Mouse (Mus musculus): Measurements from ENCODE around the gene Usp30.

Gene Usp30

GRCm38 (mm10) chr5:114063958-114064357, 1.3 kb upstream of the Usp30 start:
- no peak for DNase-seq (ENCODE audit: extremely low read depth, insufficient read length, low spot score)

- no peak for DNase-seq (ENCODE audit: extremely low read depth, insufficient read length, low spot score)
Observed at GRCm38 (mm10) chr5:114066601-114067000, 1.3 kb downstream of the Usp30 start.

- no peak for DNase-seq (ENCODE audit: extremely low read depth, insufficient read length, low spot score)
Observed at GRCm38 (mm10) chr5:114067543-114067942, 2.3 kb downstream of the Usp30 start.

- DNase-seq (ENCODE audit: extremely low read depth, insufficient read length, low spot score) = no peak
Observed at GRCm38 (mm10) chr5:114067982-114068381, 2.7 kb downstream of the Usp30 start.

GRCm38 (mm10) chr5:114070858-114071257, 5.6 kb downstream of the Usp30 start:
- DNase-seq (ENCODE audit: extremely low read depth, insufficient read length, low spot score) = no peak

- DNase-seq (ENCODE audit: extremely low read depth, insufficient read length, low spot score) = no peak
Observed at GRCm38 (mm10) chr5:114072262-114072661, 7.0 kb downstream of the Usp30 start.

- DNase-seq (ENCODE audit: extremely low read depth, insufficient read length, low spot score) = no peak
Observed at GRCm38 (mm10) chr5:114077009-114077408, 11.7 kb downstream of the Usp30 start.

- DNase-seq (ENCODE audit: extremely low read depth, insufficient read length, low spot score) = no peak
Observed at GRCm38 (mm10) chr5:114085501-114085900, 20.2 kb downstream of the Usp30 start.

- DNase-seq (ENCODE audit: extremely low read depth, insufficient read length, low spot score) = no peak
Observed at GRCm38 (mm10) chr5:114087875-114088480, 22.7 kb downstream of the Usp30 start.

GRCm38 (mm10) chr5:114090421-114091013, 25.3 kb downstream of the Usp30 start:
- no peak for DNase-seq (ENCODE audit: extremely low read depth, insufficient read length, low spot score)

GRCm38 (mm10) chr5:114091057-114091807, 26.0 kb downstream of the Usp30 start, which contains the start of gene Svop:
Gene Svop (minus strand): TSS chr5:114091570.
- peak; percentile 21 for DNase-seq (ENCODE audit: extremely low read depth, insufficient read length, low spot score)

GRCm38 (mm10) chr5:114099709-114100389, 34.6 kb downstream of the Usp30 start:
- DNase-seq (ENCODE audit: extremely low read depth, insufficient read length, low spot score) = peak; percentile 86

GRCm38 (mm10) chr5:114100390-114101099, 35.3 kb downstream of the Usp30 start:
- DNase-seq (ENCODE audit: extremely low read depth, insufficient read length, low spot score) = no peak

- DNase-seq (ENCODE audit: extremely low read depth, insufficient read length, low spot score) = no peak
Observed at GRCm38 (mm10) chr5:114101873-114102272, 36.6 kb downstream of the Usp30 start.

GRCm38 (mm10) chr5:114102807-114103206, 37.5 kb downstream of the Usp30 start:
- no peak for DNase-seq (ENCODE audit: extremely low read depth, insufficient read length, low spot score)

GRCm38 (mm10) chr5:114106391-114106935, 41.2 kb downstream of the Usp30 start:
- DNase-seq (ENCODE audit: extremely low read depth, insufficient read length, low spot score) = no peak

- DNase-seq (ENCODE audit: extremely low read depth, insufficient read length, low spot score) = no peak
Observed at GRCm38 (mm10) chr5:114113334-114113733, 48.1 kb downstream of the Usp30 start.

- DNase-seq (ENCODE audit: extremely low read depth, insufficient read length, low spot score) = no peak
Observed at GRCm38 (mm10) chr5:114115030-114115429, 49.8 kb downstream of the Usp30 start.

- no peak for DNase-seq (ENCODE audit: extremely low read depth, insufficient read length, low spot score)
Observed at GRCm38 (mm10) chr5:114116586-114116985, 51.3 kb downstream of the Usp30 start.

GRCm38 (mm10) chr5:114119806-114120205, 54.5 kb downstream of the Usp30 start:
- DNase-seq (ENCODE audit: extremely low read depth, insufficient read length, low spot score) = no peak

Data from 3134 (cell line).